Comparison of ENCODE assay signal across 7 mouse cellular contexts in genomic region chr11:104685548-104685947, GRCm38 (mm10). TPM values are rescaled to one million over a fixed set of nuclear protein-coding genes. Genes with fewer than 3 reads are reported as not detected.
DNase-seq lines count a peak whose midpoint lies in the region; ATAC-seq and TF ChIP-seq lines count a peak whose summit lies in the region.

TSS of gene Gm11639 (plus strand) at chr11:104685707.

- peak; percentile 41; the same call in 1 of the 2 replicates for ATAC-seq in liver, embryonic 14.5 days (ENCODE audit: insufficient read depth)
- peak; percentile 60 for ATAC-seq in stomach, embryonic 15.5 days (ENCODE audit: insufficient read depth, low FRiP score, low read depth)

- H3K27ac ChIP-seq in ES-E14 (ENCODE audit: insufficient read depth, low read depth, low read length, poor library complexity, severe bottlenecking) = no peak within 1 kb of the TSS
- H3K27ac ChIP-seq in liver, embryonic 14.5 days = no peak within 1 kb of the TSS
- H3K27ac ChIP-seq in stomach, embryonic 15.5 days = no peak within 1 kb of the TSS

- H3K27me3 ChIP-seq in liver, embryonic 14.5 days (ENCODE audit: control insufficient read depth, insufficient read depth, low read length) = no peaks in the 10 kb centered on the region
- no peaks in the 10 kb centered on the region for H3K27me3 ChIP-seq in stomach, embryonic 15.5 days (replicated peaks)

- no peaks in the 10 kb centered on the region for H3K36me3 ChIP-seq in ES-E14 (ENCODE audit: control insufficient read depth, insufficient read depth, low read length, poor library complexity, severe bottlenecking)
- H3K36me3 ChIP-seq in liver, embryonic 14.5 days (replicated peaks; ENCODE audit: control insufficient read depth, insufficient read depth, low read depth) = no peaks in the 10 kb centered on the region
- H3K36me3 ChIP-seq in stomach, embryonic 15.5 days = no peaks in the 10 kb centered on the region

- TF ChIP-seq EP300 in liver, embryonic 14.5 days (IDR thresholded peaks at IDR 0.05; ENCODE audit: low read depth) = no peak

- in situ Hi-C loops in ES-E14 (cut with MboI; ENCODE audit: low sequenced_read_pairs in 2 of 2, unreplicated experiment in 2 of 2) = no loop called here

- no peak for TF ChIP-seq CTCF in liver, embryonic 14.5 days (IDR thresholded peaks at IDR 0.05; ENCODE audit: low read depth)

- no peaks in the 10 kb centered on the region for H3K9me3 ChIP-seq in ES-E14 (ENCODE audit: control insufficient read depth, insufficient read depth, low read depth, low read length)
- H3K9me3 ChIP-seq in liver, embryonic 14.5 days (ENCODE audit: control insufficient read depth, low read length) = no peaks in the 10 kb centered on the region
- H3K9me3 ChIP-seq in stomach, embryonic 15.5 days = no peaks in the 10 kb centered on the region

- DNase-seq in ES-E14 (ENCODE audit: low read depth, low spot score) = peak; percentile 72
- peak; percentile 49 for DNase-seq in c-Kit-negative CD71-positive TER-119-positive erythroid progenitor cells, embryonic 14.5 days (ENCODE audit: low read depth, low spot score)
- DNase-seq in heart, postnatal 4 days = peak; percentile 21
- DNase-seq in liver, embryonic 14.5 days (ENCODE audit: low read depth in 3 of 3, low spot score in 3 of 3) = no peak
- DNase-seq in frontal cortex, postnatal 10 days (ENCODE audit: low spot score in 2 of 2) = no peak
- DNase-seq in urinary bladder, postnatal 10 days (ENCODE audit: low spot score) = no peak

- WGBS in liver, embryonic 14.5 days (ENCODE audit: insufficient replicate concordance) = 26% methylated on average over 23 of the region's 23 CpGs
- 28% methylated on average over 23 of the region's 23 CpGs for WGBS in stomach, embryonic 15.5 days

- peak within 1 kb of the TSS; percentile 31; the same call in 1 of the 2 replicates for H3K4me2 ChIP-seq in liver, embryonic 14.5 days (ENCODE audit: low read depth)
- peak within 1 kb of the TSS; percentile 29; the same call in 1 of the 2 replicates for H3K4me2 ChIP-seq in stomach, embryonic 15.5 days

- peaks cover 1 to 2% of the 10 kb centered on the region in 2 experiments; a peak in 1 of 4 replicates for H3K4me1 ChIP-seq in ES-E14 (ENCODE audit: control insufficient read depth in 2 of 2, insufficient read depth in 2 of 2, low read length in 2 of 2, poor library complexity in 1 of 2)
- no peaks in the 10 kb centered on the region; a peak in 1 of 4 replicates for H3K4me1 ChIP-seq in liver, embryonic 14.5 days (replicated peaks; ENCODE audit: control insufficient read depth in 2 of 2, insufficient read depth in 2 of 2, low read length in 1 of 2)
- 0 out of 2 replicates have a peak, but pooled peaks cover 2% of the 10 kb centered on the region for H3K4me1 ChIP-seq in stomach, embryonic 15.5 days

- H3K4me3 ChIP-seq in ES-E14 (ENCODE audit: insufficient read depth in 1 of 2, low read depth in 1 of 2, low read length in 2 of 2, poor library complexity in 1 of 2, severe bottlenecking in 1 of 2) = peak within 1 kb of the TSS; percentile 32 to 60; a peak in 3 of 4 replicates
- no peak within 1 kb of the TSS for H3K4me3 ChIP-seq in liver, embryonic 14.5 days (ENCODE audit: insufficient read depth in 1 of 2, low read depth in 2 of 2, low read length in 2 of 2)
- H3K4me3 ChIP-seq in stomach, embryonic 15.5 days (replicated peaks) = no peak within 1 kb of the TSS

- H3K9ac ChIP-seq in ES-E14 (ENCODE audit: insufficient read depth, low read depth, low read length, poor library complexity, severe bottlenecking) = no peak within 1 kb of the TSS
- no peak within 1 kb of the TSS for H3K9ac ChIP-seq in liver, embryonic 14.5 days (replicated peaks)
- no peak within 1 kb of the TSS for H3K9ac ChIP-seq in stomach, embryonic 15.5 days

TF ChIP-seq in ES-E14, 5 proteins besides CTCF, POLR2A, EP300 and RAD21:
- TF ChIP-seq MAFK (IDR thresholded peaks at IDR 0.05; ENCODE audit: insufficient read depth, low read depth, low read length) (no peak), ZC3H11A (IDR thresholded peaks at IDR 0.05; ENCODE audit: borderline replicate concordance, low read depth, low read length) (no peak), CHD2 (IDR thresholded peaks at IDR 0.05; ENCODE audit: low read depth, low read length) (no peak), ZNF384 (IDR thresholded peaks at IDR 0.05; ENCODE audit: low read depth, low read length) (no peak), HCFC1 (IDR thresholded peaks at IDR 0.05; ENCODE audit: borderline replicate concordance, insufficient read depth, low read length) (no peak)

RNA-seq across cellular contexts. Expression of gene Gm11639, which starts in this region (rescaled TPM):
- 0.21 and 0.36 TPM in 2 replicates for total RNA-seq in ES-E14 (2012; rRNA removed)
- total RNA-seq in heart, postnatal 4 days (2021) = under 1 TPM; 0.05 to 0.07 TPM
- 0.01 and 0.02 TPM in 2 replicates for polyA plus RNA-seq in liver, embryonic 14.5 days (2012; rRNA removed)
- polyA plus RNA-seq in liver, embryonic 14.5 days (2014; fragmentation: Nextera tagmentation; extraction: Ambion mirVana) = 0.04 and 0.06 TPM in 2 replicates
- polyA plus RNA-seq in stomach, embryonic 15.5 days (2015; fragmentation: Nextera tagmentation; extraction: Ambion mirVana) = 0.04 TPM in 1 of 2 replicates, not detected in the other

Comparison
In these comparisons a context has a peak if more than half of its experiments do, and no peak if none do; other contexts are left out.
1. Peak in DNase-seq and H3K4me3 ChIP-seq in ES-E14; RNA of the gene not detected or under 1 TPM.
2. Peak in DNase-seq in heart, postnatal 4 days; RNA of the gene not detected or under 1 TPM.
3. Peak in ATAC-seq and H3K4me2 ChIP-seq in liver, embryonic 14.5 days; RNA of the gene not detected or under 1 TPM.
4. Peak in ATAC-seq and H3K4me2 ChIP-seq in stomach, embryonic 15.5 days; RNA of the gene not detected or under 1 TPM.